Mouse (Mus musculus) kidney, embryonic 14.5 days (tissue): Measurements from ENCODE around the gene Tap1. TPM values are rescaled to one million over a fixed set of nuclear protein-coding genes. Genes with fewer than 3 reads are reported as not detected.
"Not testable (repeated sequence)": the region's sequence is repeated elsewhere in the genome, so short reads cannot be mapped to it uniquely, and the experiment has no call there.

Experiments
- ATAC-seq: fragments of 200-750 bp; cut with Nextera tagmentation; 2 replicates; pipeline ENCODE4 v1.8.0; 2017; ENCODE audit warnings: moderate number of reproducible peaks, mild to moderate bottlenecking, moderate TSS enrichment, moderate library complexity; ENCODE audit not compliant: low FRiP score, low TSS enrichment
- H3K27ac ChIP-seq: fragments of 300-500 bp; sonication (generic); 2 replicates; pipeline ENCODE4 v1.5.1; 2014; ENCODE audit warnings: low read depth, mild to moderate bottlenecking, low read length, moderate library complexity, mixed read lengths
- H3K27me3 ChIP-seq: fragments of 300-500 bp; sonication (generic); 2 replicates; pipeline ENCODE4 v1.6.1; 2014; ENCODE audit warnings: mild to moderate bottlenecking, low read length; ENCODE audit not compliant: control insufficient read depth, insufficient read depth
- H3K36me3 ChIP-seq: fragments of 300-500 bp; sonication (generic); 2 replicates; pipeline ENCODE4 v1.6.1; 2014; ENCODE audit warnings: low read length, mixed read lengths; ENCODE audit not compliant: control insufficient read depth, insufficient read depth
- H3K4me1 ChIP-seq: fragments of 300-500 bp; sonication (generic); 2 replicates; pipeline ENCODE4 v1.6.1; 2014; ENCODE audit warnings: low read length, mixed read lengths; ENCODE audit not compliant: control insufficient read depth, insufficient read depth
- H3K4me2 ChIP-seq: fragments of 300-500 bp; sonication (generic); replicated peaks from 2 replicates; pipeline ENCODE4 v1.6.1; 2014; ENCODE audit warnings: low read depth, mild to moderate bottlenecking, low read length
- H3K4me3 ChIP-seq: fragments of 300-500 bp; sonication (generic); 2 replicates; pipeline ENCODE4 v1.5.1; 2014; ENCODE audit warnings: mild to moderate bottlenecking, low read length
- H3K9ac ChIP-seq: fragments of 300-500 bp; sonication (generic); 2 replicates; pipeline ENCODE4 v1.6.1; 2014; ENCODE audit warnings: low read depth, mild to moderate bottlenecking, low read length, moderate library complexity
- H3K9me3 ChIP-seq: fragments of 300-500 bp; sonication (generic); 2 replicates; pipeline ENCODE4 v1.6.1; 2016; ENCODE audit warnings: low read length; ENCODE audit not compliant: control insufficient read depth
- WGBS: fragments of 180-500 bp; shearing (Covaris S2); extraction: QIAGEN DNeasy Blood & Tissue Kit; methylation state at CpG from one replicate; pipeline ENCODE4 v1.1.7; 2014; 5-methylcytosine and 5-hydroxymethylcytosine counted together
- polyA plus RNA-seq: library from polyadenylated mRNA; unstranded; fragments of >200 nt; fragmentation: Nextera tagmentation; extraction: Ambion mirVana; gene quantifications from 2 replicates; pipeline ENCODE4 v1.2.1, GENCODE M21; 2014

Tap1 gene
- polyA plus RNA-seq, 1 experiment from 2014 or later, result 2.9 TPM

GRCm38 (mm10) chr17:34144221-34144620 is 43.1 kb upstream of the Tap1 start:
- H3K27me3 ChIP-seq, ATAC-seq, H3K4me3 ChIP-seq, H3K4me1 ChIP-seq, H3K27ac ChIP-seq, H3K9me3 ChIP-seq, H3K4me2 ChIP-seq, H3K36me3 ChIP-seq, H3K9ac ChIP-seq: not testable (repeated sequence)
- 79% methylated on average over 4 of the region's 4 CpGs for WGBS

GRCm38 (mm10) chr17:34144960-34145371 is 42.4 kb upstream of the Tap1 start:
- H3K4me1 ChIP-seq, result 0 out of 2 replicates have a peak, but pooled peaks cover 3% of the 10 kb centered on the region
- no peak overlapping the region for H3K9ac ChIP-seq
- 50% methylated on average over 3 of the region's 3 CpGs for WGBS
- H3K36me3 ChIP-seq, result no peaks in the 10 kb centered on the region
- H3K9me3 ChIP-seq, result no peaks in the 10 kb centered on the region
- H3K4me2 ChIP-seq, result no peak overlapping the region
- peaks cover 4% of the 10 kb centered on the region; the same call in 1 of the 2 replicates for H3K27me3 ChIP-seq
- ATAC-seq, result peak; percentile 50
- peak overlapping the region; percentile 34; the same call in 1 of the 2 replicates for H3K27ac ChIP-seq
- H3K4me3 ChIP-seq, result no peak overlapping the region

GRCm38 (mm10) chr17:34152923-34153322 is 34.4 kb upstream of the Tap1 start, which contains the start of gene H2-DMb1:
H2-DMb1 (plus strand) TSS chr17:34153072.
- Histone ChIP-seq H3K27ac (no peak within 1 kb of the TSS), H3K9ac (no peak within 1 kb of the TSS), H3K4me3 (no peak within 1 kb of the TSS), H3K27me3 (no peaks in the 10 kb centered on the region), H3K4me1 (no peaks in the 10 kb centered on the region), H3K36me3 (no peaks in the 10 kb centered on the region), H3K4me2 (no peak within 1 kb of the TSS), H3K9me3 (no peaks in the 10 kb centered on the region)
- WGBS, result 56% methylated on average over 4 of the region's 4 CpGs
- peak; percentile 71; the same call in 1 of the 2 replicates for ATAC-seq

- no peak overlapping the region for H3K4me2 ChIP-seq
- no peaks in the 10 kb centered on the region for H3K4me1 ChIP-seq
- no peaks in the 10 kb centered on the region for H3K27me3 ChIP-seq
- H3K9ac ChIP-seq, result no peak overlapping the region
- H3K9me3 ChIP-seq, result no peaks in the 10 kb centered on the region
- 40% methylated on average over 5 of the region's 5 CpGs for WGBS
- H3K27ac ChIP-seq, result no peak overlapping the region
- no peaks in the 10 kb centered on the region for H3K36me3 ChIP-seq
- no peak for ATAC-seq
- H3K4me3 ChIP-seq, result no peak overlapping the region
Measured at GRCm38 (mm10) chr17:34155534-34155933, 31.8 kb upstream of the Tap1 start.

GRCm38 (mm10) chr17:34164202-34164895 is 23.0 kb upstream of the Tap1 start:
- Histone ChIP-seq H3K4me3 (no peak overlapping the region), H3K4me2 (no peak overlapping the region), H3K9me3 (no peaks in the 10 kb centered on the region), H3K36me3 (no peaks in the 10 kb centered on the region), H3K9ac (no peak overlapping the region), H3K27me3 (no peaks in the 10 kb centered on the region), H3K4me1 (no peaks in the 10 kb centered on the region), H3K27ac (no peak overlapping the region)
- peak; percentile 35; the same call in 1 of the 2 replicates for ATAC-seq
- 31% methylated on average over 9 of the region's 9 CpGs for WGBS

- WGBS, result 88% methylated on average over 6 of the region's 6 CpGs
- H3K4me3 ChIP-seq, result no peak overlapping the region
- no peak overlapping the region for H3K4me2 ChIP-seq
- no peaks in the 10 kb centered on the region for H3K4me1 ChIP-seq
- no peak overlapping the region for H3K27ac ChIP-seq
- no peak overlapping the region for H3K9ac ChIP-seq
- no peaks in the 10 kb centered on the region for H3K9me3 ChIP-seq
- no peak for ATAC-seq
- no peaks in the 10 kb centered on the region for H3K27me3 ChIP-seq
- no peaks in the 10 kb centered on the region for H3K36me3 ChIP-seq
Measured at GRCm38 (mm10) chr17:34165033-34165730, 22.2 kb upstream of the Tap1 start.

GRCm38 (mm10) chr17:34169279-34169678 is 18.1 kb upstream of the Tap1 start:
- no peaks in the 10 kb centered on the region for H3K36me3 ChIP-seq
- no peaks in the 10 kb centered on the region for H3K27me3 ChIP-seq
- no peak for ATAC-seq
- no peak overlapping the region for H3K9ac ChIP-seq
- 2% methylated on average over 2 of the region's 2 CpGs for WGBS
- H3K4me3 ChIP-seq, result no peak overlapping the region
- H3K27ac ChIP-seq, result no peak overlapping the region
- peaks cover 5% of the 10 kb centered on the region for H3K9me3 ChIP-seq
- no peaks in the 10 kb centered on the region for H3K4me1 ChIP-seq
- no peak overlapping the region for H3K4me2 ChIP-seq

- Histone ChIP-seq H3K4me1 (no peaks in the 10 kb centered on the region), H3K36me3 (no peaks in the 10 kb centered on the region), H3K9ac (no peak overlapping the region), H3K27ac (no peak overlapping the region), H3K9me3 (peaks cover 5% of the 10 kb centered on the region), H3K4me3 (no peak overlapping the region), H3K4me2 (no peak overlapping the region), H3K27me3 (no peaks in the 10 kb centered on the region)
- 19% methylated on average over 4 of the region's 4 CpGs for WGBS
- ATAC-seq, result peak; percentile 11; the same call in 1 of the 2 replicates
Measured at GRCm38 (mm10) chr17:34170487-34170876, 16.9 kb upstream of the Tap1 start.

GRCm38 (mm10) chr17:34170877-34171498 is 16.4 kb upstream of the Tap1 start:
- no peak overlapping the region for H3K4me3 ChIP-seq
- no peak overlapping the region for H3K4me2 ChIP-seq
- 42% methylated on average over 13 of the region's 13 CpGs for WGBS
- ATAC-seq, result peak; percentile 53
- no peaks in the 10 kb centered on the region for H3K36me3 ChIP-seq
- no peaks in the 10 kb centered on the region for H3K4me1 ChIP-seq
- no peak overlapping the region for H3K9ac ChIP-seq
- peaks cover 5% of the 10 kb centered on the region for H3K9me3 ChIP-seq
- H3K27me3 ChIP-seq, result no peaks in the 10 kb centered on the region
- H3K27ac ChIP-seq, result no peak overlapping the region
